ENCODE assay signal across 8 mouse cellular contexts in the genomic region with DNA sequence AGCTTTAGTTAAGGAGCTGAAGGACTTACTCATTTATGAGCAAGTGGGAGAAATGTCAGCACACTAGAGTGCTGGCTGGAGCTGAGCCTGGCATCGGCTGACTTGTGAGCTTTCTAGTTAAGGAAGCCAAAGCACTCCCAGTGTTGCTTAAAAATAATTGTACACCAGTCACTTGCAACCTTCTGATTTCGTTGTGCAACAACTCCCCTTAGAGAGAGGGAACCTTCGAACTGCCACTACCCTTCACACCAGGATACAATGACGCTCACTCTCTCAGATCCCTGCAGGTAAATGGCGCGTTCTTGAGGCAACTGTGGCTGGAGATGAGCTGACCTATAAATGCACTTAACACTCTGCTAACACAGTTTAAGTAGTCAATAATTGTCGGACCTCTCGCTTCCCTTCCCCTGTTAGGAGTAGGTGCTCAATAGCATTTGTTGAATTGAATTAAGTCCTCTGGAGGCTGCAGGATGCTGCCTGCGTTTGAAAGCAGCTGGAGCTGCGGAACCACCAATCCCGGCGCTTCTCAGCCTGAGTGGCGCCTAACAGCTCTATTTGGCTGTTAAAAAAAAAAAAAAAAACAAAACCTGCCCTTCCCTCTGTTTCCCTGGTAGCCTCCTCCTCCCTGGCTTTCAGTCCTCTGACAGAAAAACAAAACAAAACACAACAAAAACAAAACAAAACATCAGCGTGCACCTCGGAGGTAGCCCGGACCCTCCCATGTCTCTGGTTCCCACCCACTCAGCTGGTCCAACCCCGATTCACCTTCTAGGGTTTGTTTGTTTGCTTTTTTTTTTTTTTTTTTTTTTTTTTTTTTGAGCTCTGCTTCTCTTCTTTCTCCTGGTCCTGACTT. TPM values are rescaled to one million over a fixed set of nuclear protein-coding genes. Genes with fewer than 3 reads are reported as not detected.
DNase-seq lines count a peak whose midpoint lies in the region; ATAC-seq and TF ChIP-seq lines count a peak whose summit lies in the region.

No protein-coding gene starts in this region.

- peak overlapping the region; percentile 20; the same call in 1 of the 2 replicates for H3K27ac ChIP-seq in gastrocnemius, adult 2 months
- no peak overlapping the region for H3K27ac ChIP-seq in brown adipose tissue, adult 24 weeks (replicated peaks; ENCODE audit: low read depth, low read length)
- H3K27ac ChIP-seq in heart, embryonic 10.5 days = peak overlapping the region; percentile 62
- peak overlapping the region; percentile 37; the same call in 1 of the 2 replicates for H3K27ac ChIP-seq in kidney, embryonic 15.5 days
- no peak overlapping the region for H3K27ac ChIP-seq in lung, postnatal 0 days (ENCODE audit: low read length)

- DNase-seq in gastrocnemius, adult 2 months = peak; percentile 63
- DNase-seq in gastrocnemius, postnatal 36 days = no peak
- peak; percentile 73 for DNase-seq in heart, embryonic 10.5 days (ENCODE audit: low spot score)
- DNase-seq in lung, postnatal 0 days (ENCODE audit: low spot score) = peak; percentile 75
- peak; percentile 45 for DNase-seq in right cerebral cortex, postnatal 14 days
- DNase-seq in testis, postnatal 14 days (ENCODE audit: low spot score) = no peak

- peak overlapping the region; percentile 59 for H3K4me3 ChIP-seq in gastrocnemius, adult 2 months
- peak overlapping the region; percentile 34; the same call in 1 of the 2 replicates for H3K4me3 ChIP-seq in brown adipose tissue, adult 24 weeks (ENCODE audit: insufficient read depth, low read depth, low read length)
- H3K4me3 ChIP-seq in heart, embryonic 10.5 days = peak overlapping the region; percentile 49
- peak overlapping the region; percentile 33 for H3K4me3 ChIP-seq in kidney, embryonic 15.5 days (replicated peaks)
- peak overlapping the region; percentile 1; the same call in 1 of the 2 replicates for H3K4me3 ChIP-seq in lung, postnatal 0 days (ENCODE audit: low read depth, low read length)

- H3K27me3 ChIP-seq in heart, embryonic 10.5 days (ENCODE audit: insufficient read depth, poor library complexity, severe bottlenecking) = peaks cover 47% of the 10 kb centered on the region
- H3K27me3 ChIP-seq in kidney, embryonic 15.5 days = 0 out of 2 replicates have a peak, but pooled peaks cover 5% of the 10 kb centered on the region
- H3K27me3 ChIP-seq in lung, postnatal 0 days (replicated peaks; ENCODE audit: insufficient read depth, low read length) = no peaks in the 10 kb centered on the region

- H3K36me3 ChIP-seq in heart, embryonic 10.5 days = no peaks in the 10 kb centered on the region
- no peaks in the 10 kb centered on the region for H3K36me3 ChIP-seq in kidney, embryonic 15.5 days
- H3K36me3 ChIP-seq in lung, postnatal 0 days (ENCODE audit: insufficient read depth, low read length) = no peaks in the 10 kb centered on the region

- no peak for TF ChIP-seq EP300 in lung, postnatal 0 days (IDR thresholded peaks at IDR 0.05)

- H3K9me3 ChIP-seq in heart, embryonic 10.5 days = no peaks in the 10 kb centered on the region
- H3K9me3 ChIP-seq in kidney, embryonic 15.5 days (replicated peaks) = no peaks in the 10 kb centered on the region
- H3K9me3 ChIP-seq in lung, postnatal 0 days (ENCODE audit: low read length) = no peaks in the 10 kb centered on the region

- WGBS in heart, embryonic 10.5 days = 4% methylated on average over 17 of the region's 17 CpGs
- 2% methylated on average over 17 of the region's 17 CpGs for WGBS in kidney, embryonic 15.5 days
- 4% methylated on average over 17 of the region's 17 CpGs for WGBS in lung, postnatal 0 days

- H3K9ac ChIP-seq in kidney, embryonic 15.5 days = no peak overlapping the region
- no peak overlapping the region for H3K9ac ChIP-seq in lung, postnatal 0 days (replicated peaks; ENCODE audit: low read depth)

- ATAC-seq in kidney, embryonic 15.5 days (replicated peaks; ENCODE audit: low FRiP score) = no peak
- peak; percentile 59 for ATAC-seq in lung, postnatal 0 days

- TF ChIP-seq CTCF in gastrocnemius, adult 2 months (IDR thresholded peaks at IDR 0.05) = no peak
- no peak for TF ChIP-seq CTCF in lung, postnatal 0 days (IDR thresholded peaks at IDR 0.05)

- peak overlapping the region; percentile 59 for H3K4me2 ChIP-seq in kidney, embryonic 15.5 days
- peak overlapping the region; percentile 36; the same call in 1 of the 2 replicates for H3K4me2 ChIP-seq in lung, postnatal 0 days (replicated peaks; ENCODE audit: low read depth, low read length)

- no peaks in the 10 kb centered on the region for H3K4me1 ChIP-seq in brown adipose tissue, adult 24 weeks (ENCODE audit: control insufficient read depth, insufficient read depth, insufficient read length, low read length)
- H3K4me1 ChIP-seq in heart, embryonic 10.5 days = peaks cover 43% of the 10 kb centered on the region
- H3K4me1 ChIP-seq in kidney, embryonic 15.5 days = peaks cover 42% of the 10 kb centered on the region
- H3K4me1 ChIP-seq in lung, postnatal 0 days (ENCODE audit: insufficient read depth, low read depth, low read length) = 0 out of 2 replicates have a peak, but pooled peaks cover 2% of the 10 kb centered on the region

- intact Hi-C loops in gastrocnemius, adult 2 months (cut with DNase I) = no loop called here
- intact Hi-C loops in gastrocnemius, postnatal 36 days (cut with DNase I) = no loop called here

RNA-seq across cellular contexts. Expression of a gene that starts 53.2 kb away (rescaled TPM):
- under 1 TPM in 1 of 2 experiments, not detected in 1; 0.13 TPM for total RNA-seq in gastrocnemius, adult 2 months (2021)
- not detected for total RNA-seq in gastrocnemius, postnatal 36 days (2021)
- polyA plus RNA-seq in brown adipose tissue, adult 24 weeks (2012; ENCODE audit: insufficient read depth, insufficient read length, missing spikeins) = not detected in 2 replicates
- polyA plus RNA-seq in heart, embryonic 10.5 days (2016; fragmentation: Nextera tagmentation; extraction: Ambion mirVana) = 0.16 and 0.69 TPM in 2 replicates
- polyA plus RNA-seq in kidney, embryonic 15.5 days (2015; fragmentation: Nextera tagmentation; extraction: Ambion mirVana) = 0.27 and 0.56 TPM in 2 replicates
- 0.15 and 0.31 TPM in 2 replicates for polyA plus RNA-seq in lung, postnatal 0 days (2015; fragmentation: Nextera tagmentation; extraction: Ambion mirVana)

RNA-seq across cellular contexts. Expression of a gene that starts 53.8 kb away (rescaled TPM):
- total RNA-seq in gastrocnemius, adult 2 months (2021) = 10 to 100 TPM in 1 of 2 experiments, 1 to 10 TPM in 1; 9.0 to 12.0 TPM
- total RNA-seq in gastrocnemius, postnatal 36 days (2021) = 10 to 100 TPM in 1 of 2 experiments, 1 to 10 TPM in 1; 8.6 to 12.9 TPM
- 7.3 and 9.6 TPM in 2 replicates for polyA plus RNA-seq in brown adipose tissue, adult 24 weeks (2012; ENCODE audit: insufficient read depth, insufficient read length, missing spikeins)
- polyA plus RNA-seq in heart, embryonic 10.5 days (2016; fragmentation: Nextera tagmentation; extraction: Ambion mirVana) = 15.2 and 26.4 TPM in 2 replicates
- polyA plus RNA-seq in kidney, embryonic 15.5 days (2015; fragmentation: Nextera tagmentation; extraction: Ambion mirVana) = 7.2 and 8.5 TPM in 2 replicates
- 7.8 and 8.5 TPM in 2 replicates for polyA plus RNA-seq in lung, postnatal 0 days (2015; fragmentation: Nextera tagmentation; extraction: Ambion mirVana)

Comparison
In these comparisons a context has a peak if more than half of its experiments do, and no peak if none do; other contexts are left out.
1. DNase-seq: peak in gastrocnemius, adult 2 months (single experiment), heart, embryonic 10.5 days (single experiment), lung, postnatal 0 days (single experiment) and right cerebral cortex, postnatal 14 days (single experiment); none in gastrocnemius, postnatal 36 days (0 of 2) and testis, postnatal 14 days (single experiment).
2. H3K27ac ChIP-seq: peak in gastrocnemius, adult 2 months (single experiment), heart, embryonic 10.5 days (single experiment) and kidney, embryonic 15.5 days (single experiment); none in brown adipose tissue, adult 24 weeks (single experiment) and lung, postnatal 0 days (single experiment).
3. H3K4me3 ChIP-seq: peak in every context shown above with its lines; median percentile 59 in gastrocnemius, adult 2 months; 49 in heart, embryonic 10.5 days; 34 in brown adipose tissue, adult 24 weeks; 33 in kidney, embryonic 15.5 days; 1 in lung, postnatal 0 days.